Comparison of ENCODE assay signal across 24 mouse cellular contexts in genomic region chr19:60284901-60285300, GRCm38 (mm10). TPM values are rescaled to one million over a fixed set of nuclear protein-coding genes. Genes with fewer than 3 reads are reported as not detected.
A peak's percentile ranks its signal among the peaks of the same experiment; 100 is the strongest.
DNase-seq lines count a peak whose midpoint lies in the region; ATAC-seq and TF ChIP-seq lines count a peak whose summit lies in the region.
"Had no signal": no experiment of that assay in that cellular context is flagged by ENCODE, and none has a peak within 500 bp of the region (broad histone marks: within the 10 kb centered on the region; RNA-seq: fewer than 3 reads in every experiment).

No protein-coding gene starts in this region.

- no peak overlapping the region for H3K27ac ChIP-seq in liver, adult 2 months (replicated peaks; ENCODE audit: insufficient read depth, low read depth, low read length)
- H3K27ac ChIP-seq in liver, embryonic 12.5 days: no peak overlapping the region
- H3K27ac ChIP-seq in forebrain, embryonic 13.5 days: no peak overlapping the region
- H3K27ac ChIP-seq: embryonic facial prominence, embryonic 13.5 days; embryonic facial prominence, embryonic 15.5 days; forebrain, embryonic 10.5 days; forebrain, embryonic 12.5 days; forebrain, embryonic 15.5 days had no signal

- no peaks in the 10 kb centered on the region for H3K27me3 ChIP-seq in liver, adult 2 months (ENCODE audit: control insufficient read depth, insufficient read depth, low read length)
- H3K27me3 ChIP-seq in liver, embryonic 12.5 days (replicated peaks): no peaks in the 10 kb centered on the region
- H3K27me3 ChIP-seq in forebrain, embryonic 13.5 days: peaks cover 7% of the 10 kb centered on the region; the same call in 1 of the 2 replicates
- H3K27me3 ChIP-seq: embryonic facial prominence, embryonic 15.5 days; forebrain, embryonic 12.5 days; forebrain, embryonic 15.5 days had no signal

- no peak for ATAC-seq in liver, embryonic 12.5 days
- no peak for ATAC-seq in forebrain, embryonic 13.5 days
- ATAC-seq: CD4-positive, CD25-positive, alpha-beta regulatory T cell, adult 4 months; forebrain, embryonic 15.5 days had no signal

- no peaks in the 10 kb centered on the region for H3K9me3 ChIP-seq in liver, embryonic 12.5 days (replicated peaks)
- H3K9me3 ChIP-seq in forebrain, embryonic 13.5 days (replicated peaks): no peaks in the 10 kb centered on the region
- H3K9me3 ChIP-seq: embryonic facial prominence, embryonic 13.5 days; embryonic facial prominence, embryonic 15.5 days; forebrain, embryonic 10.5 days; forebrain, embryonic 12.5 days; forebrain, embryonic 15.5 days had no signal

- no peak overlapping the region for H3K4me3 ChIP-seq in liver, adult 2 months (ENCODE audit: insufficient read depth, low read depth, low read length)
- no peak overlapping the region for H3K4me3 ChIP-seq in liver, embryonic 12.5 days
- no peak overlapping the region for H3K4me3 ChIP-seq in forebrain, embryonic 13.5 days
- H3K4me3 ChIP-seq: embryonic facial prominence, embryonic 13.5 days; embryonic facial prominence, embryonic 15.5 days; erythroblast, embryonic 14.5 days; forebrain, embryonic 10.5 days; forebrain, embryonic 12.5 days; forebrain, embryonic 15.5 days had no signal

- 59% methylated on average over 4 of the region's 4 CpGs for WGBS in liver, adult 2 months
- WGBS in liver, embryonic 12.5 days (ENCODE audit: insufficient replicate concordance): 40% methylated on average over 4 of the region's 4 CpGs
- WGBS in forebrain, embryonic 13.5 days: 81% methylated on average over 4 of the region's 4 CpGs

- H3K79me2 ChIP-seq in liver, adult 2 months (ENCODE audit: control insufficient read depth, insufficient read depth, low read length): no peaks in the 10 kb centered on the region

- TF ChIP-seq POLR2A in liver, adult 2 months (IDR thresholded peaks at IDR 0.05; ENCODE audit: extremely low read depth, insufficient read depth, low read length): no peak

- H3K4me1 ChIP-seq in liver, adult 2 months (ENCODE audit: control insufficient read depth, insufficient read depth, low read length): no peaks in the 10 kb centered on the region
- H3K4me1 ChIP-seq in liver, embryonic 12.5 days: no peaks in the 10 kb centered on the region
- peaks cover 4% of the 10 kb centered on the region; the same call in 1 of the 2 replicates for H3K4me1 ChIP-seq in forebrain, embryonic 13.5 days
- H3K4me1 ChIP-seq: embryonic facial prominence, embryonic 13.5 days; embryonic facial prominence, embryonic 15.5 days; forebrain, embryonic 10.5 days; forebrain, embryonic 12.5 days; forebrain, embryonic 15.5 days had no signal

- H3K4me2 ChIP-seq in liver, embryonic 12.5 days: no peak overlapping the region
- H3K4me2 ChIP-seq in forebrain, embryonic 13.5 days: no peak overlapping the region
- H3K4me2 ChIP-seq: embryonic facial prominence, embryonic 13.5 days; embryonic facial prominence, embryonic 15.5 days; forebrain, embryonic 12.5 days; forebrain, embryonic 15.5 days had no signal

- H3K9ac ChIP-seq in liver, adult 2 months (ENCODE audit: low read depth, low read length): no peak overlapping the region
- no peak overlapping the region for H3K9ac ChIP-seq in liver, embryonic 12.5 days
- H3K9ac ChIP-seq in forebrain, embryonic 13.5 days: no peak overlapping the region
- H3K9ac ChIP-seq: embryonic facial prominence, embryonic 13.5 days; embryonic facial prominence, embryonic 15.5 days; forebrain, embryonic 12.5 days; forebrain, embryonic 15.5 days had no signal

- no peaks in the 10 kb centered on the region for H3K36me3 ChIP-seq in liver, adult 2 months (ENCODE audit: control insufficient read depth, insufficient read depth, low read length)
- no peaks in the 10 kb centered on the region for H3K36me3 ChIP-seq in liver, embryonic 12.5 days
- H3K36me3 ChIP-seq in forebrain, embryonic 13.5 days (ENCODE audit: poor library complexity, severe bottlenecking): no peaks in the 10 kb centered on the region
- H3K36me3 ChIP-seq: embryonic facial prominence, embryonic 13.5 days; embryonic facial prominence, embryonic 15.5 days; forebrain, embryonic 10.5 days; forebrain, embryonic 12.5 days; forebrain, embryonic 15.5 days had no signal

- peak; percentile 1 for DNase-seq in liver, adult 2 months (ENCODE audit: extremely low read depth, low read depth, low spot score)
- peak; percentile 38 to 65 for DNase-seq in spleen, postnatal 36 days (ENCODE audit: low spot score in 2 of 2)
- DNase-seq in spleen, adult 12 weeks (ENCODE audit: low spot score): no peak
- peak; percentile 1 for DNase-seq in skeletal muscle tissue, adult 2 months (ENCODE audit: low read depth, low spot score)
- no peak for DNase-seq in right cerebral cortex, adult 18-20 months
- DNase-seq: adrenal gland, adult 2 months; adrenal gland, postnatal 10 days; adrenal gland, postnatal 25 days; cerebellum, adult 11 months; cerebellum, adult 18-20 months; cerebellum, adult 8-10 months; cerebellum, adult 9-11 months; cerebellum, postnatal 14 days; cerebellum, postnatal 36 days; embryo, embryonic 11 days had no signal

- no peak for TF ChIP-seq CTCF in liver, adult 2 months (IDR thresholded peaks at IDR 0.05; ENCODE audit: low read depth, low read length)

RNA-seq across cellular contexts. Expression of gene Fam204a, which starts 58.4 kb away (rescaled TPM):
- 7.7 and 13.4 TPM in 2 replicates for total RNA-seq in liver, adult 2 months (2014; rRNA removed)
- polyA plus RNA-seq in liver, adult 2 months (2012; rRNA removed): 1.7 and 1.8 TPM in 2 replicates
- polyA plus RNA-seq in liver, embryonic 12.5 days (2016; fragmentation: Nextera tagmentation; extraction: Ambion mirVana): 24.6 and 25.3 TPM in 2 replicates
- 62.9 and 67.2 TPM in 2 replicates for polyA plus RNA-seq in forebrain, embryonic 13.5 days (2015; fragmentation: Nextera tagmentation; extraction: Ambion mirVana)

Comparison
In these comparisons a context has a peak if more than half of its experiments do, and no peak if none do; other contexts are left out.
1. DNase-seq: peak in liver, adult 2 months (single experiment), spleen, postnatal 36 days (2 of 2) and skeletal muscle tissue, adult 2 months (single experiment); none in spleen, adult 12 weeks (single experiment) and right cerebral cortex, adult 18-20 months (single experiment).